Mouse (Mus musculus) megakaryocyte, embryonic 14.5 days (primary cell): Measurements from ENCODE around the gene Cmtm8.

Source experiments
- FLI1 ChIP-seq: IDR thresholded peaks from 2 replicates; pipeline ENCODE4 v1.6.1; 2012; ENCODE audit warnings: low read length, inconsistent platforms, mixed read lengths
- GATA1 ChIP-seq: IDR thresholded peaks from 3 replicates; pipeline ENCODE4 v1.6.1; 2012; ENCODE audit warnings: mixed read lengths, low read length, inconsistent platforms, borderline replicate concordance

DNA sequence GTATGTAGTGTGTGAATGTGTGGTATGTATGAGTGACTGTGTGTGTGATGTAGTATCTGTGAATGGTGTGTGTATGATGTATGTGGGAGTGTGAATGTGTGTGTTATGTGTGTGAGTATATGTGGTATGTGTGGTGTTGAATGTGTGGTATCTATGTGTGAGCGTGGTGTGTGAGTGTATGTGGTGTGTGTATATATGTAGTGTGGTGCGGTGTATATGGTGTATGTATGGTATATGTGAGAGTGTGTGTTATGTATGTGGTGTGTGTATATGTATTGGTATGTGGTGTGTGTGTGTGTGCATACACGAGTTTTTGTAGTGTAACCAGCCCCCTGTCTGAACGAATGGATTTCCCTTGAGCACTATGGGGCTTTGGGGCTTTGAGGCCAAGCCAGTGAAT, 41.6 kb upstream of the Cmtm8 start:
- TF ChIP-seq GATA1 = no peak
- TF ChIP-seq FLI1 = no peak
